Mouse (Mus musculus): ENCODE measurements around the gene Trp53rka. TPM values are rescaled to one million over a fixed set of nuclear protein-coding genes. Genes with fewer than 3 reads are reported as not detected.

Trp53rka gene
- polyA plus RNA-seq (2012; rRNA removed), result 35.6 and 38.5 TPM in 2 replicates

GRCm38 (mm10) chr2:165492648-165493553 is at the start of gene Trp53rka:
Gene Trp53rka (minus strand): TSS chr2:165493324.

GRCm38 (mm10) chr2:165503259-165504203 is 10.4 kb upstream of the Trp53rka start, which contains the start of gene Slc2a10:
Gene Slc2a10 (plus strand): TSS chr2:165503787.

DNA sequence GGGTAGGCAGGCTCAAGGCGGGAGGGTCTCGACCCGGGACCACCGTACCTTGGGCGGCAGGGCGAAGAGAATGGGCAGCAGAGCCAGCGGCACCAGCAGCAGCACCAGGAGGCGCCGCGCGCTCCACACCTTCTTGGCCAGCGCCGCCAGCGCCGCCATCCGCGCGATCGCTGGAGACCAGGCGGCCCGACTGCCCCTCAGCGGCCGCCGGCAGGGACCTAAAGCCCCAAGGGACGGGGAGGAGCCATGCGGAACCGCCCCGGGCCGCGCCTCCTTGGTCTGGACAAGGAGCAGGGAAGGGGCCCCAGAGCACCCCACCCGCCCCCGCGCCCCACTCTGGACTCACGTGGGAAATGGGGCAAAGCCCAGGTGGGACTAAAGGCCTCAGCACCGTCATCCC is 20.1 kb downstream of the Trp53rka start, which contains the start of gene Slc13a3:
TSS of gene Slc13a3 (minus strand) at position 228 of the 400 bp plus-strand sequence.

Other genes starting within 250 kb of the Trp53rka start
- gene Slc35c2, start 205.5 kb downstream of the Trp53rka start, polyA plus RNA-seq (2012; rRNA removed), result 54.2 and 56.0 TPM in 2 replicates
- gene Elmo2, start 166.8 kb downstream of the Trp53rka start, polyA plus RNA-seq (2012; rRNA removed), result 106 and 108 TPM in 2 replicates
- gene Zfp663, start 124.6 kb downstream of the Trp53rka start, polyA plus RNA-seq (2012; rRNA removed), result 4.9 and 5.1 TPM in 2 replicates
- gene Zfp334, start 105.1 kb downstream of the Trp53rka start, polyA plus RNA-seq (2012; rRNA removed), result 12.4 and 12.9 TPM in 2 replicates
- 0.03 and 0.20 TPM in 2 replicates for gene Ocstamp, start 92.9 kb downstream of the Trp53rka start, polyA plus RNA-seq (2012; rRNA removed)
- 5.4 and 6.9 TPM in 2 replicates for gene Slc13a3, start 20.1 kb downstream of the Trp53rka start, polyA plus RNA-seq (2012; rRNA removed)
- gene Slc2a10, start 10.5 kb upstream of the Trp53rka start, polyA plus RNA-seq (2012; rRNA removed), result 1.5 and 1.7 TPM in 2 replicates
- 7.8 and 10.0 TPM in 2 replicates for gene Eya2, start 101.7 kb upstream of the Trp53rka start, polyA plus RNA-seq (2012; rRNA removed)

All from central nervous system, embryonic 18 days (tissue).